Mouse (Mus musculus): Measurements from ENCODE around the gene Mast4.

Mast4 gene

DNA sequence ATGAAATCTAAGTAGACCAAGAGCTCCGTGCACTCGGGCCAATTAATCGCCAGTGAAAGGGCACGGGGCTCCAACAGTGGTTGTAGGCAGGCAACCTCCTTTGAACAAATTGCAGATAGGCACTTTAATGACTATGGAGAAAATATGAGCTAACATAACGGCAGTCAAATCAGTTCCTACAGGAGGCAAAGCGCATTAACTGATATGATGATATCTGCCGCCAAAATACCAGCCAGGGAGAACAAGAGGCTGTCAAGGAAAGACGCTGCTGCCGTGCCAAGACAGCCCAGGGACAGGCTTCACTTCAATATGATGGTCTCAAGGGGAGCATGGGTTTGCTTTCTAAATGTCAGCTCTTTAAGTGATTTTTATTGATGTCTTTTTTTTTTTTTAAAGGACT, 401.9 kb downstream of the Mast4 start:
- in situ Hi-C loops (cut with MboI, MseI), result loop anchor here (25.0 kb wide), 1 partner anchor 1520 kb away; no protein-coding TSS in a partner anchor

DNA sequence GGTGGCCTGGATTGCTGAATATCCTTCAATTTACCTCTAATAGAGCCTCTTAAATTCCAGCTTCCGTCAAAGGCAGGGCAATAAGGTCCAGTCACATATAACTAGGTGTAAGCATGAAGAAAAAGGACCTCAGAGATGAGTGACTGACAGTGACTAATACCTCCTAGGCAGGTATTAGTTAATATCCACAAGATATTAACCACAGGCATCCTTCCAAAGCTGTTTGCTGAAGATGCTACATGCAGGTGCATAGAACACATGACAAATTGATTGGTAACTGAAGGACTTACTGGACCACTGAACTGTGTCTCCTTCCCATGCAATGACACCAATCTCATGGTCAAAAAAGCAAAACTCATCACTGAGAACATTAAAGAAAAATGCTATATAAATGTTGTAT, 402.3 kb downstream of the Mast4 start:
- in situ Hi-C loops (cut with MboI, MseI), result loop anchor here (25.0 kb wide), 1 partner anchor 1520 kb away; no protein-coding TSS in a partner anchor

DNA sequence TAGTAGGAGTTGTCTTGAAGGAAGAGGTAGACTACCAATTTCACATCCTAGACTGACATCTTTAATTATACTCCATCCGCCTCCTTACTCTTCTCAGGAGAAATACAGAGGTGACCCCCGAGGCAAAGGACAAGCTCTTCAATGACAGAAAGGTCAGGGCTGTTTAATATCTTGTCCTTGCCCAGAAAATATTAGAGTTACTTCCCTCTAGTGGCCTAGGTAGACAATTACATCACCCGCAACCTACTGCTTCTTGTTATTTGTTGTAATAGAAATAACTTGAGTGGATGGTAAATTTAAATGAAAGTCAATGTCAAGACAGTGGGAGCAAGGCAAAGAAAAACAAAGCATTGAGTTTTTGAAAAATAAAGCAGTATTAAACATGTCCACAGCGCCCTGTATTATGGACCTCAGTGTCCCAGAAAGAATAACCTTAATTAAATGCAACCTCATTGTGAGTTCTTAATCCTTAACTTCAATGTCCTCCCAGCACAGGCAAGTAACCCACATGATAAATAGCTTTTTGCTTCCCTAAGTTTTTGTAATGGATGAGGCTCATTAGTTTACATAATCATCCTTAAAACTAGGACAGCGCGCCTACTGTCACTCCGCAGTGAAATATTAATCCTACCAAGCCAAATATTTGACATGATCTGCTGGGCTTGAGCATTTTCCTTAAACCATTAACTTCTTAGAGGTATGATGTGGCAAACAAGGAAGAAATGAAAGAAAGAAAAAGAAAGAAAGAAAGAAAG, 408.3 kb downstream of the Mast4 start:
- in situ Hi-C loops (cut with MboI, MseI), result loop anchor here (10.0 to 25.0 kb wide), 2 partner anchors 1149 to 1514 kb away; no protein-coding TSS in a partner anchor

DNA sequence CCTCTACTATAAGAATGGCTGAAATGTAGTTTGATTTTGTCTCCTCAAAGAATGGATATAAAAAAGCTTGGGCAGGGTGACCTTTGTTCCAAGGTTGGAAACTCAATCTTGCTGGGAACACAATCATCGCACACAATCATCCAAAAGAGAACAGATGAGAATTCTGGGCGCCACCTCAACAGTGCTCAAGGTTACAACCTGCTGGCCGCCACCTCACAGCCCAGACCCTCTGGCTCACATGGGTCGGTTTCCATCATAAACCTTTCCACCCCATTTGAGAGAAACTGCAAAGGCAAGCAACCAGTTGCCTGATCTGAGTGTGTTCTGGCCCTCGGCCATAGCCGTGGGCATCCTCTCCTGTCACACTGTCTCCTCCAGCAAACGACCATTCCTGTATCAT, 414.6 kb downstream of the Mast4 start:
- in situ Hi-C loops (cut with MboI, MseI), result loop anchor here (10.0 kb wide), 1 partner anchor 1155 kb away; no protein-coding TSS in a partner anchor

DNA sequence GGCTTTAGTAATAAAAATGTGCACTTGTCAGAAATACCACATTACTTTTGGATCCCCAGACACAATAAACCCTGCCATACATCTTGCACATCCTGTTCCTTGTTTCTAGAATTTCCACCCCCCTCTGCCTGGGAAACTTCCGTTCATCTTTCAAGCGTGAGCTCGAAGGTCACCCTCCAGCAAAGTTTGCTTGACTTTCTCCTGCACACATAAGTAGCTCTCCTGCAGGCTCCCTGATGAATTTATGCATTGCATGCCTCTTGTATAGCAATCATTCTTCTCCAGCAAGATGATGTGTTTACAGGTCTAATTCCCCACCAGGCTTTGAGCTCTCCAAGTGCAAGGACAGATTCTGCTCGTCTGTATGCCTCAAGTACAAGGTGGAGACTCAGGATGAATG, 415.7 kb downstream of the Mast4 start:
- in situ Hi-C loops (cut with MboI, MseI), result no loop called here

DNA sequence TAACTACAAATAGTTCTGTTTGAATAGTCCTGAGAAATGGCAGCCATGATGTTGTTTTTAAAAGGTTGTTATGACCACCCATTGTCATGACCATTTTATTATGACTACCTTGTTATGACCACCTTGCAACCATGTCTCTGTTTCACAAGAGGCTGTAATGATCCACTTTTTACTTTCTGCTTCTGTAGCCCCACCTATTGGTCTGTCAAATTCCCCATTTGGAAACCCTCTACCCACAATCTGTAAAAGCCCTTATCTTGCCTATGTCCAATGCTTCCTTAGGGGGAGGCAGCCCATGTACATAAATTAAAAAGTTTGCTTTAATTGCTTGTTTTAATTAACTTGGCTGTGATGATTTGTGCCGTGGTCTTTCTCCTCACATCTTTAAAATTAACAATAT, 419.0 kb downstream of the Mast4 start:
- in situ Hi-C loops (cut with MboI, MseI), result no loop called here

DNA sequence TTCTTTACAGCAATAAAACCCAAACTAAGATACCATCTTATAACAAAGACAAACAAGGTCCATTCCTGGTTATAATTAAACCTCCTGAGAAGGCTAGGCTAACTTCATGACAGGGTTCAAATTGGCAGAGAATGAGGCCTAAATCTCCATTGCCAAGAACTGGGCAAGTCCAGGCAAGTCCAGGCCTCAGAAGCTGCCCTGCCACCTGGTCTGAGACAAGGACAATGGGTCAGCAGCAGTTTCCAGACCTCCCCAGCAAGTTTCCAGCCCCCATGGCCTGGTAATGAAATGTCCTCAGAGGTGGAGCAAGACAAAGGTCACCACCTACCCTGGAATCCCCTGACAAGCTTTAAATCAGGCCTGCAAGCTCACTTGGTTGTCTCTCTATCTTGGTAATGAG, 419.5 kb downstream of the Mast4 start:
- in situ Hi-C loops (cut with MboI, MseI), result no loop called here

DNA sequence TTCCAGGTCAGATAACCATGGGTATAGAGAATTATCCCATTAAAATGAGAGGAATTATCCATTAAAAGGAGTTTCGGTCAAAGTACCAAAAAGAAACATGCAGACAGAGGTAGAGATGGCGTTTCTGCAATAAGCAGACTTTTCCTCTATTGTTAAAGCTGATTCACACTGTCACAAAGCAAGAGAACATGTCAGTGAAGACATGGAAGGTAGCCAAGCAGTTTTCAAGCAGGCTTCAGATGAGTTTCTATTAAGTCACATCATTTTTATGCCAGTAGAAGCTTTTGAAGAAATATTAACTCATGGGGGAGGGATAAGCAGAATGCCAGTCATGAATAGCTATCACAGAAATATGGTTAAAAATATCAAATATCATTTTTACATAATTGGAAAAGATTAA, 420.4 kb downstream of the Mast4 start:
- in situ Hi-C loops (cut with MboI, MseI), result no loop called here

DNA sequence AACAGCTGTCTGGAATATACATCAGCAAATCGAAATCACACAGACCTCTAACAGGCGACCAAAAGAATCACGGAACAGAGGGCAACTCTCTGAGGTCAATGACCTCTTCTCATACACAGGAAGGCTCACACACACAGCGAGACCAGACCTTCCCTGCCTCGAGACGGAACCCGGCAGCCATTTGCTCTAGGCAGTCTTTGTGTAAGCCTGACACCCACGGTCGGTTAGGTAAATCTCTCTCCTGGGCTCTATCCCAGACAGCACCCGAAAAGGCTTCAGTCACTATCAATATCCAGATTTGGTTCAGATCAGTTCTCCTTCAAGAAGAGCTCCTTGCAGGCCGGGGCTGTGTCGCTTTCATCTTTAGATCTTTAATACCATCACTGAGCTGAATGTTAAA, 421.4 kb downstream of the Mast4 start:
- in situ Hi-C loops (cut with MboI, MseI), result no loop called here

DNA sequence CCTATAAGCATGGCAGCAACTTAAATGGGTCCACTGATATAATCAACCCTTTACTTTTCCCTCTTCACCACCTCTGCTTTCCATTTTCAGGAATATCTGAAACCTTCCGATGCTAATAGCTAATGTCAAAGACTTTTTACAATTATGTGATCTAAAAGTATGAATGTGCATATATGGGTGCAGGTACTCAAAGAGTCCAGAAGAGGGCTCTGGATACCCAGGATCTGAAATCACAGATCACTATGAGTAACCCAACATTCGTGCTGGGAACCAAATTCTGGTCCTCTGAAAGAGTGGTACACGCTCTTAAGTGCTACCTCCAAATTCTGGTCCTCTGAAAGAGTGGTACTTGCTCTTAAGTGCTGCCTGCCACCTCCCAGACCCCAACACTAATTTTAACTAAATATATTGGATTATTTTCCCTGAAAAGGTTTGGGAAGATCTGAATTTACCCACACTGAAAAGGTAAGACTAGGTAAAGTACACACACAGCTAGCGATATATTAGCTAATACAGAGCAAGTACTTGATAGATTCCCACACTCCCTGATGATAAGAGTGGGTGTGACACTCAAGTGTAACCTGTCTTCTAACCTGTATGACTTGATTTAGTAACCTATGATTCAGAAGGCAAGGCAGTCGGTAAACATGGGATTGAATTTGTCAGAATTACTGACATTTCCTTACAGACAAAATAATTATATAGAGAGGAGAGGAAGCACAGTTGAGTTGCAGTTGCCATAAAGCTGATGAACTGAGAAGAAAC, 424.5 kb downstream of the Mast4 start:
- in situ Hi-C loops (cut with MboI, MseI), result loop anchor here (10.0 kb wide), 1 partner anchor 235 kb away; no protein-coding TSS in a partner anchor

DNA sequence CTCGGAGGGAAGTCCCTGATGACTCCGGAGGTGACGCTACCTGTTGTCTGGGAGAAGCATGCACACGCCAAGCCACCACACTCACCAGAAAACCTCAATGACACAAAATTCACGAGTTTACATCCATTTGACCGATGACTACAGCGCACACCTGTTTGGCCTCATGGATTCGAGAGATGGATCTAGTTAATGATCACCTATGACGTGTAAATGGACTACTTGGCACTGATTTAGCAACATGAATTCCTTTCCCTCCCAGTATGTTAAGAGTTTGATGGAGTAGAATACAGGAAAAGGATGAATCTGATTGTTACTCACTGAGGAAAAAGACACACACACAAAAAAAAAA, 427.7 kb downstream of the Mast4 start:
- in situ Hi-C loops (cut with MboI, MseI), result loop anchor here (10.0 kb wide), 1 partner anchor 232 kb away; no protein-coding TSS in a partner anchor

DNA sequence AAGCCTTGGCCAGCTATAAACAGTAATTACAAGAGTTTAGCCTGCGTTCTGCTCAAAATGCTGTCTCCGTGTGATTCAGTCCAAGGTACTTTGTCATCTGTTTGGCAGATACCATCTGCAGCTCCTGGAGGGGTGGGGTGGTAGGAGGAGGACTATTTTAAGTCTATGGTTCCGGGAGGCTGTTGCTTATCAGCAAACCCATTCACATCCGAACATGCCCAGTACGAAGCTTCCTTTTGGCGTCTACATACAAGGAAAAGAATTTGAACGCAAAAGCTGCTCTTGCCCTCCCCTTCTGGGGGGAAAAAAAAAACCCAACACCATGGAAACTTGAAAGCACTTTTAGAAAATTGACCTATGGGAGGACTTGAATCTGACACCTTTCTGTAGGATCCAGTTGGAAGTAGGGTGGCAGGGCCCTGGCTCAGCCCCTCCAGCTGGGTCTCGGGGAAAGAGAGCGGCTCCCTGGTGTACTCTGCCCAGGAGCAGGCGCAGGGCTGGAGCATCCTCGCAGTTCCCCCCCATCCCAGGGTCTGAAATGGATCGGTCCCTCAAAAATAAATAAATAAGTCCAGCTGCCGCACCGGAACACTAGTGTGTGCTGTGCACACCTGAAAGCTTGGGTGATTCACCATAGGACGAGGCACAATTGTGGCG, 428.2 kb downstream of the Mast4 start:
- in situ Hi-C loops (cut with MboI, MseI), result loop anchor here (10.0 kb wide), 1 partner anchor 231 kb away; no protein-coding TSS in a partner anchor

DNA sequence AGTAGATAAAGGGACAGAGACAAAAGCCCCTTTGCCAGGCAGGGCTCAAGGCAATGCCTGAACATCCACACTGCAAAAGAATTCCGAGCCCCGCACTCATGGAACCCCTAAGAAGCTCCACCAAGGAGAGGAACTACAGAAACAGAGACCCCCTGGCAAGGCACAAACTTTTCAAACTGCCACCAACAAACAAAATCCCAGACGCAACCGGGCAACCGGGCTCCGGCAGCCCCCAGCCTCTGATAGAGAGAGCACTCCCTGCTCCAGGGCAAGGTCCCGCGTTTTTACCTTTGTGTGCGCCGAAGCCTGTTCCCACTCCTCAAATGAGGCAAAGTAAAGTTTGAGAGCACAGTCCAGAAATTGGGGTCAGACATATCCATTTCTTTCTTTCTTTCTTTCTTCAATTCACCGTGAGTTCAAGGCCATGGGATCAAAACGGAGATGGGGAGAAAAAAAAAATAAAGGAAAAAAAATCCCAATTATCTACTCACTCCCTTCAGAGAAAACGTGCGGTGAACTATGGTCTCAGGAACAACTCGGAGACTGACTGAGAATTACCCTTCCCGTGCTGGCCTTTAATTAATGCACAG, 428.8 kb downstream of the Mast4 start:
- in situ Hi-C loops (cut with MboI, MseI), result loop anchor here (10.0 kb wide), 1 partner anchor 231 kb away; no protein-coding TSS in a partner anchor

DNA sequence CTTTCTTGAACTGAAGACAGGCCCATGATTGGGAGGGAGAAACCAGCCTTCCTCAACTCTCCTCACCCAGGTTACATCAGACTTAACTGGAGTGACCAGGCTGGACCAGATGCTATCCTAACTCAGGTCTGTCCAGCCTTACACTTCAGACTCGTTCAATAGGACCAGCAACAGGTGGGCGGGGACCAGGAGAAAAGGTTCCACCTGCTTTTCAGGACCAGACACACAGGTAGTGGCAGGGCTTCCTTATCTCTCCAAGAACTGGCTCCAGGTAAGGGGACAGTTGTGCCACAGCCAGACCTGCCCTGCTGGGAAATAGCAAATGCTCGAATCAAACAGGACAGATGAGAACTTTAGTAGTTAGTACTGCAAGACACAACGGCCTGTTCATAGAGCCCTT, 430.6 kb downstream of the Mast4 start:
- in situ Hi-C loops (cut with MboI, MseI), result loop anchor here (10.0 kb wide), 1 partner anchor 229 kb away; no protein-coding TSS in a partner anchor

DNA sequence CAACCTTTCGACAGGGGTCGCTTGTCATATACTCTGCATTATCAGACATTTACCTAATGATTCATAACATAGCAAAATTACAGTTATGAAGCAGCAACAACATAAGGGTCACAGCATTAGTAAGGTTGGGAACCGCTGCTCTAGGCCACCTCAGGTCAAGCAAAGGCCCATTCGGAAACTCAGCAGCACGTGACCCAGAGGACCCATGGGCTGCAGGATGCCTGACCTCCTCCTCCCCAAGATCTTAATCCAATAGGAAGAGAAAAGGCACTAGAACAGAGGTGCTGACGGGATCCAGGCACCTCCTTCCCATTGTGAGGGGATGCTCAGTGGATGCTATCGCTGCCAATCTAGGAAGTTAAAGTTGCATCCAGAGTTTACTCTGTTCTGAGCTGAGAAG, 432.2 kb downstream of the Mast4 start:
- in situ Hi-C loops (cut with MboI, MseI), result loop anchor here (10.0 kb wide), 1 partner anchor 227 kb away; no protein-coding TSS in a partner anchor

DNA sequence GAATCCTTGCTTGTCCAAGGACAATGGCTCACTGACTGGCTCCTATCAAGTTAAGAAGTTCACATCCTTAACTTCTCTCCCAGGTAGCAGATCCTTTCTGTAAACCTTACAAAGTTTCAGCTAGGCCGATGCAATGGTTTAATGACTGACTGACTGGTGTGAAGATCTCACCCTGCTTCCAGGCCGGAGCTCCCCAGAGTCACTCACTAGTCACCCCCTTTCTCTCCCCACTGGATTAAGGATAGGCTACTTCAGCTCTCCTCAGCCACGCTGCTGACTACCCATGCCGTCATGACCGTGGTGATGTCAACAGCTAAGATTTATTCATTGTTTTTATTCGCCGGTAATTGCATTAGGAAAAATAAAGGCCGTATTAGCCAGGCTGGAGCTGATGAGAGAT, 433.8 kb downstream of the Mast4 start:
- in situ Hi-C loops (cut with MboI, MseI), result loop anchor here (10.0 kb wide), 1 partner anchor 226 kb away; no protein-coding TSS in a partner anchor

DNA sequence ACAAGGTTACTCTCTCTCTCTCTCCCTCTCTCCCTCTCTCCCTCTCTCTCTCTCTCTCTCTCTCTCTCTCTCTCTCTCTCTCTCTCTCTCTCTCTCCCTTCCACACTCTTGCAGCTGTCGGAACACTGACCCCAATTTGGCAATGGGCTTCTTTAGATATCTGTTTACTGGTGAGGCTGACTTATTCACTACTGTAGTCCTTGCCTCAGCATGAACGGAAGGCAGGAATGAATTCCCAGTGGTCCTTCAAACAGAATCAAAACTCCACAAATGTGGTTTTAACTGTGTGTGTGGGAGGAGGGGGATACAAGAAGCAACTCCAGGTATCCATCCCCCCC, 434.2 kb downstream of the Mast4 start:
- in situ Hi-C loops (cut with MboI, MseI), result loop anchor here (10.0 kb wide), 1 partner anchor 225 kb away; no protein-coding TSS in a partner anchor

DNA sequence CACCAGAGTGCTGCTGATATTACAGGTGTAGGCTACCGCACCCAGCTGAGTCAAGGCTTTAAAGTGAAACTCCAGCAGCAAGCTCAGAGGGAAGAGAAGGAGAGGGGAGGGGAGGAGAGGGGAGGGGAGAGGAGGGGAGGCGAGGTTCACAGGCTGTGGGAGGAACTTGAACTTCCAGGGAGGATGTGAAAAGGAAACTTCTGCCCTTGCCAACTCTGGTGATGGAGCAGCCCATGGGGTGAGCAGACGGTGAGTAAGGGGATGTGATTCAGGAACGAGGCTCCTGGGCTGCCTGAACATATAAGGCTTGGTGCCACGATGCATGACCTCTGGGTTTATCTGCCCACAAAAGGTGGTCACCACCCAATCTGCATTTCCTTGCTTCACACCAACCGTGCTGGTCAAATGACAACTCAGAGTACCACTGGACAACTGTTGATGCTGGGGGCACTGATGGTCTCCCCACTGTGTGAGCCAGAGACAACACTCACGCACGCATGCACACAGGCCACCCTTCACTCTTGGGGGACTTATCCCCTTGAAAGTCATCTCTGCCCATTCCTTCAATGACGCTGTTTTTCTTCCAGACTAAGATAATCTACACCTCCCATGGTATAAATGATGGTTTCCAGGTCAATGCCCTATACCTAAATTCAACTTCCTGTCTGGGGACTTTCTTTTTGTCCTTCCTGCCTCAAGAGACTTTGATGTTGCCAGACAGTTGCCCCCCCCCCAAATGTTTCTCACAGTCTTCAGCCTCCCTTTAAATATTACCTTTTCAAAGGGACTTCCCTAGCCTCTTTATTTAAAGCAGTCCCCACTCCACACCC, 434.8 kb downstream of the Mast4 start:
- in situ Hi-C loops (cut with MboI, MseI), result loop anchor here (10.0 kb wide), 1 partner anchor 225 kb away; no protein-coding TSS in a partner anchor

DNA sequence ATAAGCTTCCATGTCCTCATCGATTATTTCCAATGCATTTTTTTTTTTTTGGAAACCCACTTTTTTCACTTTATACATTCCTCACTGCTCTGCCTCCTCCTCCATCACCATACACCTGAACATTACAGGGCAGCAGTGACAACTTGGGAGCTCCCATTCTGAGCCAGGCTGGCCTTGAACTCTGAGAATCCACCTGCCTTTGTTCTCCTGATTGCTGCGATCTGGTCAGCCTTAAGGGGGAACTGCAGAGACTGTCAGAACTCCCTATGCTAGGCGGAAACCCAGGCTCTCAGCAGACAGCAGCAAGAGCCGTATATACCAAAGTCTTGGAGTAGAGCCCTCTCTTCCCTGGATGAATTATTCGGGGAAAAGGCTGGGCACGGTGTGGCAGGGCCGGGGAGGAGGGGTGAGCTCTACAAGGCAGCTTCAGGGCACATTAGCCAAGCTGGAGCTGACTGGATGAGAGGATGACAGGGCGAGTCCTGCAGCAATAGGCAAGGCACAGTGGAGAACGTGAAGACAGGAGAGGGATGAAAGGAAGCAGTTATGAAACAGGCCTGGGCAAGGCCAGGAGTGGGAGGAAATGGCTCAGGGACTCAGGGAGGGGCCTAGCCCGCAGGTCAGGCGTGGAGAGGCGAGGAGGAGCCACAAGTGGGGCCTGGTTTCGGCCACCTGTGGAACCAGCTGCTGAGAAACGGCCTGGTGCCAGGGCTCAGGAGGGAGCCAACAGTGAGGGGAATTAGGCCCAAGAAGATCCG, 435.7 kb downstream of the Mast4 start:
- in situ Hi-C loops (cut with MboI, MseI), result no loop called here

DNA sequence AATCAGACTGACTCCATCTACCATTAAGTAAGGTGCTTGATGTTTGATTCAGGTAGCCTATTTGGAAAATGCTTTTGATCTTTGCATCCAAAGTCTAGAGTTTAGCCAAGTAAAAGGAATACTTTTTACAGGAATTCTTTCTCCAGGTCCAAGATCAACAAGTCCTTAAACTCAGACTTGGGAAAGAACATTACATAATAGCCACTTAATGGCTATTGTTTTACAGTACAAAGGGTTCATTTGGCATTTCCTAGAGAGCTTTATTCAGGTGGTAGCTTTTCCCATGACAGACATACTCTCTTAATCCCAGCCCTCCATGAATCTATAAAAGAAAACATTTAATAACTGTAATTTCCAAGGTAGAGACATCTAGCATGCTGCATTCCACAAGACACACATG, 438.0 kb downstream of the Mast4 start:
- in situ Hi-C loops (cut with MboI, MseI), result no loop called here

Measured in T-helper 1 cell (primary cell).